Mouse (Mus musculus) kidney, adult 2 months (tissue): Measurements from ENCODE around the gene H2-Oa.

Source experiments
- CTCF ChIP-seq: fragments of 200-500 bp; conservative IDR thresholded peaks from 2 replicates; pipeline ENCODE4 v1.5.1; 2011; ENCODE audit warnings: low read depth, mild to moderate bottlenecking, control low read depth, low read length, moderate library complexity, mixed read lengths; ENCODE audit not compliant: insufficient read depth, insufficient read length
- POLR2A ChIP-seq: fragments of 200-500 bp; IDR thresholded peaks from one replicate; pipeline ENCODE4 v1.6.1; 2011; ENCODE audit warnings: low read depth, low read length, control low read depth

DNA sequence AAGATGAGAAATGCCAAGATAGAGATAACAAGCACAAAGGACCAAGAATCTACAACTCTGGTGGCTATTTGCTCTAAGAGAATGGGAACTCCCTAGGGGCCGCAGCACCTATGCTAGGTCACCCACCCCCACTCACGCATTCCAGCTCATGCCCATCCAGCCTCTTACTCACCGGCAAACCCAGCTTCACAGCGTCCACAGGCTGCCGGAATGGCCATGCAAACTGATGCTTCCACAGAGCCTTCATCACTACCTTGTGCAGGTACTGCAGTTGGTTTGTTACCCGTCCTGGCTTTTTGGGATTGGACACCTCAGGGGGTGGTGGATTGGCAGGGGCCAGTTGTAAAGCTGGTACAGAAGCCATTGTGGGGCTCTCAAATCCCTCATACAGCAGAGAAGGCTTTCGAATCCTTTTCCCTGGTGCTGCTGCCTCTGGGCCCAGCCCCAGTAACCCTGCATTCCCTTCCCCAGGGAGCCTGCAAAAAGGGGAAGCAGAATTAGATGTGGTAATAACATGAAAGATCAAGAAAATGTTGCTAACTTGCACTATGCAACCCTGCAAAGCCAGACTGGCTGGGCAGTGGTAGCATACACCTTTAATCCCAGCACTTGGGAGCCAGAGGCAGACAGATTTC lies 24.7 kb downstream of the H2-Oa start:
- no peak for TF ChIP-seq POLR2A
- no peak for TF ChIP-seq CTCF
